Mouse (Mus musculus) small intestine, adult 2 months (tissue): ENCODE data around the gene A830018L16Rik.

Experiments used
- CTCF ChIP-seq: fragments of 200-500 bp; IDR thresholded peaks from 2 replicates; pipeline ENCODE4 v1.5.1; 2012; ENCODE audit warnings: low read depth, mild to moderate bottlenecking, control low read depth, inconsistent platforms, low read length, moderate library complexity, mixed read lengths; ENCODE audit not compliant: insufficient replicate concordance, insufficient read length; ENCODE audit errors: extremely low read depth
- POLR2A ChIP-seq: fragments of 200-500 bp; IDR thresholded peaks from 2 replicates; pipeline ENCODE4 v1.6.1; 2012; ENCODE audit warnings: low read depth, mild to moderate bottlenecking, control low read depth, inconsistent platforms, low read length, moderate library complexity

DNA sequence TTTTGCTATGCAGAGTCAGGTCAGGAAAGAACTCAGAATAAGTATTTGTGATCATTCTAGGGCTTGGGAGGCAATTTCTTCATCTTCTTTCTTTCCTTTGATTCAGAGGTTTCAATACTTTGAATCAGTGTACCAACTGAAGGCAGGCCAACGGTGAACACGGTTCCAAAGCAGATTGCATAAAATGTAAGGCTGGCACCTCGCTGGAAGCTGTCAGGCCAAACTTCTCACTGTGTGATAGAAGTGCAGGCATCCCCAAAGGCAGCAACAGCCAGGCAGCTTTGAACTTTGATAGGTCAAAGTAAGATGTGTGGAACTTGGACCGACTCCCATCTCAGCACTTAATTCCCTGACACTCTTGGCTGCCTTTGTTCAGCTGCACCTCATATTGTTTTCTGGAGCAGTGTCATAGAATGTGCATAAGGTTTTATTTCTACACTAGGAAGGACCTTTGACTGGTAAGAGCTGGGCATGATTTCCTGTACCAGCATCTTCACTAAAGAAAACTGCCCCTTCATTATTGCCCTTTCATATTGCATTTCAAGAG lies 568.8 kb downstream of the A830018L16Rik start:
- no peak for TF ChIP-seq CTCF
- TF ChIP-seq POLR2A, result no peak
